Mouse (Mus musculus) embryo, embryonic 9.5 days (tissue): ENCODE measurements around the gene Wdr77.
A peak's percentile ranks its signal among the peaks of the same experiment; 100 is the strongest.
"Not testable (repeated sequence)": the region's sequence is repeated elsewhere in the genome, so short reads cannot be mapped to it uniquely, and the experiment has no call there.

Experiments used
- DNase-seq: peaks from one replicate; pipeline ENCODE4 v3.0.0-alpha.2; 2017; ENCODE audit errors: extremely low spot score

Wdr77 gene

DNA sequence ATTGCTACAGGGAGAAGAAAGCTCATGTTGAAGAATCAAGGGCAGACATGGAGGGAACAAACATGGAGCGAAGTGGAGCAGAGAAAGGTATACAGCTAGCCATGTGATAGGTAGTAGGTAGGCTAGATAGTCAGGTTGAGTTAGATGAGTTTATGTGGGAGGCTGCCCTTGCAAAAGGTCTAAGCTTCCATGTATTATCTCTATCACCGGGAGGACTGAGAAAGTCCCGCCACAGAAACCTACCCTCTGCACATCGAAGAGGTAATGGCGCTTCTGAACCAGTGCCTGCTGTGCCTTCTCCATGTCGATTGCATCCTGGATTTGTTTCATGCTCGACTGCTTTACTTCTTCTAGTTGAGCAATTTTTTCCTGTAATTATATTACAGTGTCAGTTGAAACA, 7.8 kb upstream of the Wdr77 start:
- DNase-seq: no peak

DNA sequence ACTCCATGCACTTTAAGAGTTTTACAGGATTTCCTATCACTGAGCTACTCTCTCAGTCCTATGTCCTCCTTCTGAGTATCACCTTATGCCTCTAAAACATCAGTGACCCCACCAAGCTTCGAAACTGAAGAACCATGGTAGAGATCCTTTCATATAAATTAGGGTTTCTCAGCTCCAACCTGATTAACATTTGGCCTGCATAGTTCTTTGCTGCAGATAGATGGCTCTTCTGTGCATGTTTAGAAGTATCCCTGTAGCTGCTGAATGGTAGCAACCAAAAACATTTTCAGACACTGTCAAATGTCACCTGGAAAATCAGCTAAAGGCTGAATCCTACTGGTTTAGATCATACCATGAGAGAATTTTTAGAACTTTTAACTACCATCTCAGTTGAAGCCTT, 1.9 kb upstream of the Wdr77 start:
- DNase-seq: no peak

DNA sequence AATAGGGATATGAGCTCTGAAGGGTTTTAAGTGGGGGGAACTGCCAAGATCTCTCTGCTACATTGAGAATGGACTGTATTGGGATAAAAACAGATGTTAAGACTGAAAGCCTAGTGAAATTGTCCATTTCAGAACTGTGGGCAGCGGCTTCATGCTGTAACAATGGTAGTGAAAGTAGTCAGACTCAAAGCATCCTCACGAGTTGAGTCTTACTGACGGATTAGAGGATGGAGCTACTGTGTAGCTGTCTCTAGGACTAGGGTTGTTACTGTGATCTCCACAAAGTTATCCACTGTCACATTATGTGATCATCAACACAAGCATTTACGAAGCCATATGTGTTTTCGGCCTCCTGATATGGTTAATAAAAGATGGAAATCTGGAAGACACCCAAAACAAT, 965 bp upstream of the Wdr77 start:
- no peak for DNase-seq

DNA sequence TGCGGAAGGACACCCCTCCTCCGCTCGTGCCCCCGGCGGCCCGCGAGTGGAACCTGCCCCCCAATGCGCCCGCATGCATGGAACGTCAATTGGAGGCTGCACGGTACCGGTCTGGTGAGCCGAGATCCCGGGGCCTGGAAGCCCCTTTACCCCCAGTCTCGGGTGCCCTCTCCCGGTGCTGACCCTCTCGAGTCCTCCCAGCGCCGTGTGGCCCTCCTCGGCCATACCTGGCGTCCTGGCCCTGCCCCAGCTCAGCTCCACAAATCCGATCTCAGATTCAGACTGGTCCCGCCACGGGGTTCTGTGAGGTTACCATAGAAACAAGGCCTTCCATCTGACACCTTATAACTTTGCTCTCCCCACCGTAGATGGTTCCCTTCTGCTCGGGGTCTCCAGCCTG, 416 bp downstream of the Wdr77 start:
- DNase-seq: no peak

DNA sequence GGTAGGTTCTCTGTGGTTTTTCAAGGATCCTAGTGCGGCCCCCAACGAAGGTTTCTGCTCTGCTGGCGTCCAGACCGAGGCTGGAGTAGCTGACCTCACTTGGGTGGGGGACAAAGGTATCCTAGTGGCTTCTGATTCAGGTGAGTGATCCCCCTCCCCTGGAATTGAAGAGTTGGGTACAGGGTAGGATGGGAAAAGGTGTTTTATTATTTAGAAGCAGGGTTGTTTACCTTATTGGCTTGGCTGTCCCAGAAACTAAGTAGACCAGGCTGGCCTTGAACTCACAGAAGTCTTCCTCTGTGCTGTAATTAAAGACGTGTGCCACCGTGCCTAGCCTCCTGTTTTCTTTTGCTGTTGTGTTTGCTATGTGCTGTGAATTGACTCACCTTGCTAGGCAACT, 830 bp downstream of the Wdr77 start, which contains the start of gene Atp5f1:
TSS of gene Atp5f1 (minus strand) at position 101 of the 400 bp plus-strand sequence.
- DNase-seq: no peak

DNA sequence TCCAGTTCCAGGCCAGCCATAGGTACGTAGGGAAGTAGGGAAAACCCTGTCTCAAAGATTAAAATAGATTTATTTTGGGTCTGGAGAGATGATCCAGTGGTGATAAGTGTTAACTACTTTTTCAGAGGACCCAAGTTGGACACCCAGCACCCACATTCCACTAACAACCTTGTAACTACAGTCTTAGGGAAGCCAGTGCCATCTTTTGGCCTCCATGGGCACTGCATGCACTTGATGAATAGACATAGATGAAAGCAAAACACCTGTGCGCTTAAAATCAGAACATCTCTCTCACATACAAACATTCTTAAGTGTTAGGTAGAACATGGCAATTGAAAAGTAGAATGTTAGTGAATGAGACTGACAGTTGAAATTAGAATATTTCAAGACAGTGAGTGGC, 1.5 kb downstream of the Wdr77 start:
- no peak for DNase-seq

DNA sequence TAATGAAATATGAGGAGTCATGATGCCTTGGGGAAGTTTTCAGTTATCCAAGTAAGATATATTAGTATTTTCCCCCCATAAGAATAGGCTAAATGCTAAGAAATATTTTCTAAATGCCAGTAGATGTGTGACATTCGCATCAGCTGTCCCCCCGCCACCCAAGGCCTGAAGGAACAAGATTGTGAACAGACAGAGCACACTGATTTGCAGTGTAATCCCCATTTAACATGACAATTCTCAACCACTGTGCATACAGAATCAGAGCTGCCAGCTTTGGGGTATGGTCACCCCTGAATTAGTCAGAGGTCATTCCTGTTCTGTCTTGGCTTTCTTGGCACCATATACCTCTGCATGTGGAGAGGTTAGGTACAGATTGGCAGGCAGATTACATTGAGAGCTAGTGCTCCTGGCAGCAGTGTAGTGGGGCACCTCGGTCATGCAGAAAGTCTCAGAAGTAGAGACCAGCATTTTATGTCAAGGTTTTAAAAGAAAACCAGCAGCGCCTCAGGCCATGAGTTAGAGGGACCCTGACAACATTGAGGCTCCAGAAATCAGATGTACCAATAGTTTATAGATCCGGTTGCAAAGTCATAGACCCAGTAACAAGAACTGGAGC, 12.8 kb downstream of the Wdr77 start:
- no peak for DNase-seq

DNA sequence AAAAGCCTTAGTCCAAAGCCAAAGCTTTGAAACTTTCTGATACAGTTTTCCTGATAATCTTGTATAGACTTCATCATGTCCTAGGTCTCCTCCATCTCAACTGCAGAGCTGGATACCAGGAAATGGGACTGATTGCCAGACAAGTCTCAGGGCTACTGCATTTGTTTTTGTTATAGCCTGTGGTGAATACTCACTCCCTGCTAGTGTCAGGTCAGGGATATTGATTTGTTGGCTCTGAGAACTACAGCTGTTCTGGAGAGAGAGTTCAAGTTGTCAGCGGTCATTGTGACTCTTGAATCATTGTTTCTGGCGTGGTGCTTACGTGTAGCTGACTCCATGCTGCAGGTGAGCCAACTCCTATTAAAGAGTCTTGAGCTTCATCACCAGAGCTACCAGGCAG, 14.2 kb downstream of the Wdr77 start, which contains the start of gene Ovgp1:
TSS of gene Ovgp1 (plus strand) at position 301 of the 400 bp plus-strand sequence.
- no peak for DNase-seq

DNA sequence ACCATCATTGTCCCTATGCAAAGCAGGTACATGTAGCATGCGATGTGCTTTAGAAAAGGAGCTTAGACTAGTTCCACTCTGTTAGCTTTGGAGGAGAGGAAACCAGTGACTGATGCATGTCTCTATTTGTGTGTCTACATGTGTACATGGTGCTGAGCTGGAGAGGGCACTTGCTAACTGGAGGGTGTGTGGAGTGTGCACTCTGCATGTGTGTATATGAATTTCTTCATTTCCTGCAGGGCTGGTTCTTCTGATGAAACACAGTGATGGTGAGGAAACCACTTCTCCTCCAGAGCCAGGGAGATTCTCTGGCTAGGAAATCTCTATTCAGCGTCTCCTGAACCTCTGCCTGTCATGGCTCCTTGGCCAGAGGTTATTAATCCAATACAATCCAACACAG, 15.0 kb downstream of the Wdr77 start:
- no peak for DNase-seq

DNA sequence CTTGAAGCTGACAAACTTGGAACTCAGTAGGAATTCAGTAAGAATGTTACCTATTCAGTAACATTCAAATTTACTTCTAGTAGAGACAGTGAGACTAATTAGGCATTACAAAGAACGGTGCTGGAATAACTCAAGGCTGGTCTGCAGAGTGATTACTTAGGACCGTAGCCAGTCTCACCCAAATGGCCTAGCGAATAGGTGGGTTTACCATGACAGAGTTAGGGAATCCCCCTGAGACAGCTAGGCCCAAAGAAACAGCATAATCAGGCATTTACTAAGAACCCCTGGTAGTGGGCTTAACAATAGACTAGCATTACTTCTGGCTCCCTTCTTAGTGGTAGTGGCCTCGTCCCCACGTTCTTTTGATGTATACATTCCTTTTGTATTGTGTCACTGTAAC, 30.4 kb downstream of the Wdr77 start:
- DNase-seq: not testable (repeated sequence)

DNA sequence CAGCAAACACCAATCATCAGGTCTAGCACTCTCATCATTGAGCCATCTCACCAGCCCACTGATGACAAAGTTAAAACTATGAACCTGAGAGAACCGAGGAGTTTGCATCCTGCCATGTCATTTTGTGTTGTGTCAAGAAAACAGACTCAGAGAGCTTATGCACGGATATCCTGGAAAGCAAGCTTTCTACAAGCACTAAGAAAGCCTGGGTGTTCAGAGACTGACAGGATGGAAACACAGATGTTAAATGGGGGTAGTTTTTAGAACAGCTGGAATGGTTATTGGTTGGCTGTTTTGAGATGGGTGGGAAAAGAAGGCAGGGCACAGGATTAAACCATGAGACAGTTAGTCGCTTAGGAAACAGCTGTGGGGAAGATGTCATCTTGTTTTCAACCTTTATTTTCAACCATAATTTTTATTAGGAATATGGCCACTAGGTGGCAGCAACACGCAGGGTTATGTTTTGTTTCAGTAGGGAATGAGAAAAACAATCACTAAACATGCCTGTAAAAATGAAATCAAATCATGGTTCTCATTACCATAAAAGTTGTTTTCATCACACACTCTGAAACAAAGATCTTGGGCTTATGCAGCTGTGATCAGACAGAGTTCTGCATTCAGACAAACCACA, 32.6 kb downstream of the Wdr77 start:
- DNase-seq: peak; percentile 41

DNA sequence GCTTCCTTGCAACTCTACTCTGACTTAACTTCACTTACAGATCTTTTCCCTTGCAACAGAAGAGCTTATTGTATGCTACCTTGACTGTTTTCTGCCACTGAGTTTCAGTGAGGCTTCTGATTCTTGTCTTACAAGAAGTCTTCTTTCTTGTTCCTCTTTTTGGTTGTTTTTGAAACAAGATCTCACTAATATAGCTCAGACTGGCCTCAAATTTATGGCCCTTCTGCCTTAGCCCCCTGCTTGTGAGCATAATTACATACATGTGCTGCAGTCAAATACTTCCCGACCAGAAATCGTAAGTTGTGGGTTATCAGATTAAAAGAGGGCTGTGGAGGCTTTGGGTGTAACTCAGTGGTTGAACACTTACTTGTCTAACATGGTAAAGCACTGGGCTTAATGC, 35.6 kb downstream of the Wdr77 start:
- no peak for DNase-seq

DNA sequence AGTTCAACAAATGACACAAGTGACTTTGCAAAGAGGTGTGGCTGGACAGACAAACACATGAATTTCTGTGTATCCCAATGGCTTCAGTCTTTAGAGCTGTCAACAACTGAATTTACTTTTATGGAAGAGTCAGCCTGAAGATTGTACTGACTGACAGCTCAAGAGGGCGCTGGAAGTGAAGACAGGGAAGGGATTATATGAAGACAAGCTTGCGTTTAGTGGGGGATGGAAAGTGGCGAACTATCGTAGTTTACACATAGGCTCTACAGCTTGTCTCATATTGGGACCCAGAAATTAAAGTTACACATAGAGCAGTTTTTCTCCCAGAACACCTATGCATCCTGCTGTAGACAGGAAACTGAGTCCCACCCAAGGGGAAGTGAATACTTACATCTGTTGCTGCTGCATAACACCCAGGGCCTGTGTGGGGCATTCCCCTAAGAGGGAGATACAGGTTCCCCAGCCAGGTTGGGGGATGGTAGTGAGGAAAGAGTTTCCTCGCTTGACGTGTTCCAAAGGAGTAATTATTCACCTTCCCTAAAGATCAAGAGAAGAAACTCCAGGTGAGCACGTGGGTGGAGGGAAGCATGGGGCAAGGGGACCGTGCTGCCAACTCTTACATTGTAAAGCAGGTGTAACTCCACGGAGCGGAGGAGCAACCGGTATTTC, 41.7 kb downstream of the Wdr77 start:
- DNase-seq: no peak

DNA sequence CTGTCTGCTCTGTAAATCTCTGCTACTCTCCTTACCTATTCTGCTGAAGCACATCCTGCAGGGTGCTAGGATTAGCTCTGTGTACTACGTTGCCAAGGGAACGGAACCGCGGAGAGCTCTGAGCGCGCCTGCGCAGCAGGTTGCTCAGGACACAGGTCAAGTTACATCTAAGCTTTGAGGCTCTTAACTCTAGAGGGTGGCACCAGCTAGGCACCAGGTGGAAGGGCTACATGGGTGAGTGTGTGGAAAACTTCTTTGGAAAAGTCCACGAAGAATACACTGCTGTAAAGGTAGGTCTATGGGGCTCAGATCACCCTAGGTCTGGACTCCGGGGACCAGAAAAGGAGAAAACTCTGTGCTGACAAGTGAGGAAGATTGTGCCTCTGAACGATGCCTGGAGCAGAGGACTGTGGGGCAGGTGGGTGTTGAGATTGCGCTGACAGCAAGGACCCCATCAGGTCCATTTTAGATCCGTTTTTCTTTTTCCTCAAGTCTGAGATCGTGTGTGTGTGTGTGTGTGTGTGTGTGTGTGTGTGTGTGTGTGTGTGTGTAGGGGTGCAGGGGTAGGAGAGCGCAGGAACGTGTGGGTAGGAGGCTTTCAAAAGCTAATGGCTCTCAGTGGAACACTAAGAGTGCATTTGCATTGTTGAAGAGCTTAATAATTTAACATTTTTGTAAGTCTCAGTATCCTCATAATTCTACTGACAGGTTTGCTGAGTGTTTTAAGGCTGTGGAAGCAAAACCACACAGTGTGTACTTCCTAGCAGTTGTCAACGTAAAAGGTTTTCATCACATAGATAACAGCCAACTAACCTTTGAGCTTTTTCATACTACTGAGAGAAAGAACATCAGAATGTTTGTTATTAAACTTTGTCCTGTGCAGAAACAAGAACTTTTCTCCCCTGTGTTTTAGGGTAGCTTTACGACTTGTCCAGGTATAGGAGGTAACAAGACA, 42.5 kb downstream of the Wdr77 start:
- peak; percentile 52 for DNase-seq

DNA sequence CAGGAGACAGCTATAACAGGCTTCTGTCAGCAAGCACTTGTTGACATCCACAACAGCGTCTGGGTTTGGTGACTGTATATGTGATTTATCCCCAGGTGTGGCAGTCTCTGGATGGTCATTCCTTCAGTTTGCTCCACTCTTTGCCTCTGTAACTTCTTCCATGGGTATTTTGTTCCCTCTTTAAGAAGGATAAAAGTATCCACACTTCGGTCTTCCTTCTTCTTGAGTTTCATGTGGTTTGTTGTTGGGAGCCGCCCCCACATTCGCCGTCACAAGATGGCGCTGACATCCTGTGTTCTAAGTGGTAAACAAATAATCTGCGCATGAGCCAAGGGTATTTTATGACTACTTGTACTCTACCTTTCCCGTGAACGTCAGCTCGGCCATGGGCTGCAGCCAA, 44.2 kb downstream of the Wdr77 start:
- DNase-seq: not testable (repeated sequence)

DNA sequence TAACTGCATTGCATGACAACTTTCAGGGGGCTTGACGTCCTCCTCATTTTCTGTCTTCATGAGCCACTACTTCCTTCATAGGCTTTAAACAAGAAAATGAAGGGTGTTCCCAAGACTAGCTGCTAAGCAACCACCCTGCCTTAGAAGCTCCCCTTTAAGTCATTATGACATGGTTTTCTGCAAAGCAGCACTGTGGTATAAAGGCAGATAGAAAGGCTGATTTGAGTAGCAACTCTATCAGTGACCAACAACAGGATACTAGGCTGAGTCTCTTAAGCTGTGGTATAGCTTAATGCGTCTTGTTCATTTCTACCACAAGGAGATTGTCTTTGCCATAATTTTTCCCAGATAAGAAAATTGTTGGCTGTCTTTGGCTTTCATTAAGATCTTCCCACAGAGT, 55.4 kb downstream of the Wdr77 start, which contains the start of gene Pifo:
TSS of gene Pifo (minus strand) at position 101 of the 400 bp plus-strand sequence.
- DNase-seq: no peak
